Mouse (Mus musculus): ENCODE results near the gene Unc13b. TPM values are rescaled to one million over a fixed set of nuclear protein-coding genes. Genes with fewer than 3 reads are reported as not detected.

Gene Unc13b
- polyA plus RNA-seq, 1 experiment from 2014 or later, result 0.52 TPM

DNA sequence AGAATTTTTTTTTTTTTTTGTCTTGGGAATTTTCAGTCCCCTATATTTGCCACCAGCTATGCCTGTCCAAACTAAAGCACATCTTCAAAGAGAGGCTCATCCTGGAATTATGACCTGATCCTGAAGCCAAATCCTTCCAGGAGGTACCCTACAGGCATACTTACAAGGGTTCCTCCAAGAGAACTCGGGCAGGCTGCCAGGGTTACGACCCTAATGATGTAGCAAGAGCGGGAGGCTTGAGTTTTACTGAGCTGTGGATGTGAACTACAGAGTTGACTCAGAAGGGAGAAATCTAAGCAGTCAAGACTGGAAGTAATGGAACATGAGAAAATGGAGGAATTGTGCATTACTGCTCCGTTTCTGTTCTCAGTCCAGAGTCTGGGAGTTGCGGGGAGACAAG lies 201.3 kb downstream of the Unc13b start:
- Histone ChIP-seq H3K4me2 (ENCODE audit: low read depth, low read length) (no peak overlapping the region), H3K9me3 (ENCODE audit: low read length) (no peaks in the 10 kb centered on the region), H3K36me3 (replicated peaks; ENCODE audit: insufficient read depth, low read length) (no peaks in the 10 kb centered on the region), H3K27me3 (ENCODE audit: insufficient read depth, low read length) (no peaks in the 10 kb centered on the region), H3K9ac (replicated peaks) (no peak overlapping the region), H3K27ac (ENCODE audit: low read depth) (no peak overlapping the region), H3K4me1 (ENCODE audit: insufficient read depth) (no peaks in the 10 kb centered on the region), H3K4me3 (ENCODE audit: low read depth, low read length) (no peak overlapping the region)
- ATAC-seq (no peak), DNase-seq (no peak)
- WGBS (ENCODE audit: insufficient replicate concordance), result 63% methylated on average over 5 of the region's 5 CpGs
- TF ChIP-seq CTCF (IDR thresholded peaks at IDR 0.05; ENCODE audit: low read depth), result no peak

DNA sequence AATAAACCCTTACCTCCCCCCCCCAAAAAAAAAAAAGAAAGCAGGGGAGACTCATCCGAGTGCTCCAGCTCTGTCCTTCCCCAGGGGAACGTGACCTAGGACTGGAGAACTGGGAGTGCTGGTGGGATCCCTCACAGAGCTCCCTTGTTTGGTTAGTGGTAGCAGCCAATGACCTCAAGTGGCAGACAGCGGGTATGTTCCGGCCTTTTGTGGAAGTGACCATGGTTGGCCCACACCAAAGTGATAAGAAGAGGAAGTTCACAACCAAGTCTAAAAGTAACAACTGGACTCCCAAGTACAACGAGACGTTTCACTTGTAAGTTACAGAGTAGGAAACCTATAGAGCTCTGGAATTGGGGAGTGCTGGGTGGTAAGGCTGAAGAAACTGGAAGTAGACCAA lies 204.1 kb downstream of the Unc13b start:
- H3K27me3 ChIP-seq (ENCODE audit: insufficient read depth, low read length), result no peaks in the 10 kb centered on the region
- no peak overlapping the region for H3K27ac ChIP-seq (ENCODE audit: low read depth)
- WGBS (ENCODE audit: insufficient replicate concordance), result 63% methylated on average over 6 of the region's 6 CpGs
- TF ChIP-seq CTCF (IDR thresholded peaks at IDR 0.05; ENCODE audit: low read depth) (no peak), EP300 (IDR thresholded peaks at IDR 0.05; ENCODE audit: low read depth) (no peak)
- H3K4me2 ChIP-seq (ENCODE audit: low read depth, low read length), result no peak overlapping the region
- H3K4me1 ChIP-seq (ENCODE audit: insufficient read depth), result 0 out of 2 replicates have a peak, but pooled peaks cover 7% of the 10 kb centered on the region
- no peak overlapping the region for H3K9ac ChIP-seq (replicated peaks)
- ATAC-seq (peak; percentile 19; the same call in 1 of the 2 replicates), DNase-seq (no peak)
- H3K4me3 ChIP-seq (ENCODE audit: low read depth, low read length), result no peak overlapping the region
- H3K9me3 ChIP-seq (ENCODE audit: low read length), result no peaks in the 10 kb centered on the region
- H3K36me3 ChIP-seq (replicated peaks; ENCODE audit: insufficient read depth, low read length), result no peaks in the 10 kb centered on the region

GRCm38 (mm10) chr4:43266146-43266545 lies 207.4 kb downstream of the Unc13b start:
- H3K36me3 ChIP-seq (replicated peaks; ENCODE audit: insufficient read depth, low read length), result no peaks in the 10 kb centered on the region
- H3K27me3 ChIP-seq (ENCODE audit: insufficient read depth, low read length), result no peaks in the 10 kb centered on the region
- no peak for TF ChIP-seq CTCF (IDR thresholded peaks at IDR 0.05; ENCODE audit: low read depth)
- TF ChIP-seq EP300 (IDR thresholded peaks at IDR 0.05; ENCODE audit: low read depth), result no peak
- H3K9ac ChIP-seq (replicated peaks), result no peak overlapping the region
- H3K9me3 ChIP-seq (ENCODE audit: low read length), result no peaks in the 10 kb centered on the region
- H3K27ac ChIP-seq (ENCODE audit: low read depth), result no peak overlapping the region
- DNase-seq (no peak), ATAC-seq (no peak)
- 0 out of 2 replicates have a peak, but pooled peaks cover 7% of the 10 kb centered on the region for H3K4me1 ChIP-seq (ENCODE audit: insufficient read depth)
- WGBS (ENCODE audit: insufficient replicate concordance), result 32% methylated on average over 2 of the region's 2 CpGs
- no peak overlapping the region for H3K4me2 ChIP-seq (ENCODE audit: low read depth, low read length)
- H3K4me3 ChIP-seq (ENCODE audit: low read depth, low read length), result no peak overlapping the region

DNA sequence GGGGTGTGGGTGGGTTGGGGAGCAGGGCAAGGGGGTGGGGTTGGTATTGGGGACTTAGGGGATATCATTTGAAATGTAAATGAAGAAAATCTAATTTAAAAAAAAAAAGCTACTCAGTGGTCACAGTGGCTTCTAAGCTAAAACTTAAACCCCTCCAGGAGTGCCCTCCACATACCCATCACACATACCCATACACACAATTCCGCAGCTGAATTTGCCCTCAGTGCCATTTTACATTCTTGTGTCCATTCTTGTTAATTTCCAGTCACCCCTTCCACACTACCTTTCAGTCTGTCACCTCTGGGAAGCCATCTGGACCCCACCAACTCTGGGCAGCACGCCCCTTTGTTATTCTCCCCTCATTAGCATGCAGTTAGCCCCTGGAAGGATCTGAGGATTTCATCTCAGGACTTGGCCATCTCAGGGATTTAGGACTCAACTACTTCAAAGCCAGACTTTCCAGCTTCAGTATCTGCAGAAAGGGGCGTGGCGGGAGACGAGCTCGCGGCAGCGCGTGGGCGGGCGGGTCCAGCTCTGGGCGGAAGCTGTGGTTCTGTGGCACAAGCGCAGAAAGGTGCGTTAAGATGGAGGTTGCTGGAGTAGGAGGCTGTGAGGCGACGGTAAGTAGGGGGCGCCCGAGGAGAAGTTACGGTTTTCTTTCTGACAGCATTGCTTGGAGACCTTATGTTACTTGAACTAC lies 208.0 kb downstream of the Unc13b start, which contains the start of gene Atp8b5:
Gene Atp8b5 (plus strand): TSS at position 537 of the 700 bp plus-strand sequence.
- no peaks in the 10 kb centered on the region for H3K36me3 ChIP-seq (replicated peaks; ENCODE audit: insufficient read depth, low read length)
- H3K9me3 ChIP-seq (ENCODE audit: low read length), result no peaks in the 10 kb centered on the region
- no peak within 1 kb of the TSS; the same call in 1 of the 2 replicates for H3K9ac ChIP-seq (replicated peaks)
- 2% methylated on average over 19 of the region's 19 CpGs for WGBS (ENCODE audit: insufficient replicate concordance)
- no peaks in the 10 kb centered on the region for H3K27me3 ChIP-seq (ENCODE audit: insufficient read depth, low read length)
- no peak within 1 kb of the TSS for H3K27ac ChIP-seq (ENCODE audit: low read depth)
- DNase-seq, result peak; percentile 74
- peak; percentile 67 for ATAC-seq
- TF ChIP-seq EP300 (IDR thresholded peaks at IDR 0.05; ENCODE audit: low read depth) (no peak), CTCF (IDR thresholded peaks at IDR 0.05; ENCODE audit: low read depth) (peak; percentile 64)
- H3K4me3 ChIP-seq (ENCODE audit: low read depth, low read length), result no peak within 1 kb of the TSS
- peak within 1 kb of the TSS; percentile 68 for H3K4me2 ChIP-seq (ENCODE audit: low read depth, low read length)
- H3K4me1 ChIP-seq (ENCODE audit: insufficient read depth), result 0 out of 2 replicates have a peak, but pooled peaks cover 7% of the 10 kb centered on the region

- ATAC-seq (no peak), DNase-seq (no peak)
- no peak overlapping the region for H3K4me3 ChIP-seq (ENCODE audit: low read depth, low read length)
- H3K9ac ChIP-seq (replicated peaks), result no peak overlapping the region
- TF ChIP-seq EP300 (IDR thresholded peaks at IDR 0.05; ENCODE audit: low read depth) (no peak), CTCF (IDR thresholded peaks at IDR 0.05; ENCODE audit: low read depth) (no peak)
- peak overlapping the region; percentile 68 for H3K4me2 ChIP-seq (ENCODE audit: low read depth, low read length)
- WGBS (ENCODE audit: insufficient replicate concordance), result 23% methylated on average over 2 of the region's 2 CpGs
- 0 out of 2 replicates have a peak, but pooled peaks cover 7% of the 10 kb centered on the region for H3K4me1 ChIP-seq (ENCODE audit: insufficient read depth)
- no peaks in the 10 kb centered on the region for H3K36me3 ChIP-seq (replicated peaks; ENCODE audit: insufficient read depth, low read length)
- no peak overlapping the region for H3K27ac ChIP-seq (ENCODE audit: low read depth)
- H3K27me3 ChIP-seq (ENCODE audit: insufficient read depth, low read length), result no peaks in the 10 kb centered on the region
- no peaks in the 10 kb centered on the region for H3K9me3 ChIP-seq (ENCODE audit: low read length)
Measured at GRCm38 (mm10) chr4:43267323-43267658, 208.5 kb downstream of the Unc13b start.

GRCm38 (mm10) chr4:43285476-43285875 lies 226.7 kb downstream of the Unc13b start:
- H3K36me3 ChIP-seq (replicated peaks; ENCODE audit: insufficient read depth, low read length), result no peaks in the 10 kb centered on the region
- WGBS (ENCODE audit: insufficient replicate concordance), result 89% methylated on average over 5 of the region's 5 CpGs
- TF ChIP-seq EP300 (IDR thresholded peaks at IDR 0.05; ENCODE audit: low read depth) (no peak), CTCF (IDR thresholded peaks at IDR 0.05; ENCODE audit: low read depth) (no peak)

More at GRCm38 (mm10) chr4:43285476-43285875, 226.7 kb downstream of the Unc13b start:
- Histone ChIP-seq H3K27ac (ENCODE audit: low read depth) (no peak overlapping the region), H3K4me3 (ENCODE audit: low read depth, low read length) (no peak overlapping the region), H3K9ac (replicated peaks) (no peak overlapping the region), H3K4me1 (ENCODE audit: insufficient read depth) (no peaks in the 10 kb centered on the region), H3K27me3 (ENCODE audit: insufficient read depth, low read length) (no peaks in the 10 kb centered on the region), H3K4me2 (ENCODE audit: low read depth, low read length) (no peak overlapping the region), H3K9me3 (ENCODE audit: low read length) (no peaks in the 10 kb centered on the region)
- DNase-seq (no peak), ATAC-seq (no peak)

All from liver, postnatal 0 days (tissue).